In the genomic region with DNA sequence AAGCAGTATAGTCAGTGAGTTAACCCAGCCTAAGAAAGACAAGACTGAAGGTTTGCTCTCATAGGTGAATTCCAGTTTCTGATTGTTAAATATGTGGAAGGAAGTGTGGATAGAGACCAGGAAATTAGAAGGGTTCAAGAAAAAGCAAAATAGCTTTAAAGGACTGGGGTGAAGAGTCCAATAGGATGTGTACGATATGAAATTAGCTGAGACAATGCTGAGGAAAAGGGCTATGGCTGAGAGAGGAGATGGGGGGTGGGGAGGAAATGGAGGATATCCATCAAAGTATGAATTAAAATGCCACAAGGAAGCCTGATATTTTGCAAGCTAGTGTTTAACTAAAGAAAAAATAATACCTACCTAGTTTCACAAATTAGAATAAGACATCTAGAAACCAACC, we compare ENCODE assay signal across 12 mouse cellular contexts.
"Had no signal": no experiment of that assay in that cellular context is flagged by ENCODE, and none has a peak within 500 bp of the region (broad histone marks: within the 10 kb centered on the region; RNA-seq: fewer than 3 reads in every experiment).

No protein-coding gene starts in this region.

- H3K9ac ChIP-seq: liver, embryonic 14.5 days; lung, embryonic 15.5 days had no signal

- H3K27ac ChIP-seq: hindbrain, postnatal 0 days; left cerebral cortex, adult 2 months; liver, embryonic 14.5 days; lung, embryonic 15.5 days had no signal

- H3K4me1 ChIP-seq: lung, embryonic 15.5 days had no signal

- H3K4me2 ChIP-seq: liver, embryonic 11.5 days; lung, embryonic 15.5 days; midbrain, embryonic 11.5 days had no signal

- H3K36me3 ChIP-seq: lung, embryonic 15.5 days had no signal

- DNase-seq: layer of hippocampus, postnatal 36 days; midbrain, embryonic 14.5 days; thymus, adult 18-20 months; thymus, postnatal 36 days had no signal

- ATAC-seq: hindbrain, postnatal 0 days; inflammation-experienced regulatory T-cells, adult 6 months; intestine, embryonic 16.5 days had no signal

- H3K9me3 ChIP-seq: lung, embryonic 15.5 days had no signal

- H3K27me3 ChIP-seq: lung, embryonic 15.5 days had no signal

- H3K4me3 ChIP-seq: left cerebral cortex, adult 2 months; lung, embryonic 15.5 days had no signal
